Mouse (Mus musculus): ENCODE results near the gene Gpc6.

DNA sequence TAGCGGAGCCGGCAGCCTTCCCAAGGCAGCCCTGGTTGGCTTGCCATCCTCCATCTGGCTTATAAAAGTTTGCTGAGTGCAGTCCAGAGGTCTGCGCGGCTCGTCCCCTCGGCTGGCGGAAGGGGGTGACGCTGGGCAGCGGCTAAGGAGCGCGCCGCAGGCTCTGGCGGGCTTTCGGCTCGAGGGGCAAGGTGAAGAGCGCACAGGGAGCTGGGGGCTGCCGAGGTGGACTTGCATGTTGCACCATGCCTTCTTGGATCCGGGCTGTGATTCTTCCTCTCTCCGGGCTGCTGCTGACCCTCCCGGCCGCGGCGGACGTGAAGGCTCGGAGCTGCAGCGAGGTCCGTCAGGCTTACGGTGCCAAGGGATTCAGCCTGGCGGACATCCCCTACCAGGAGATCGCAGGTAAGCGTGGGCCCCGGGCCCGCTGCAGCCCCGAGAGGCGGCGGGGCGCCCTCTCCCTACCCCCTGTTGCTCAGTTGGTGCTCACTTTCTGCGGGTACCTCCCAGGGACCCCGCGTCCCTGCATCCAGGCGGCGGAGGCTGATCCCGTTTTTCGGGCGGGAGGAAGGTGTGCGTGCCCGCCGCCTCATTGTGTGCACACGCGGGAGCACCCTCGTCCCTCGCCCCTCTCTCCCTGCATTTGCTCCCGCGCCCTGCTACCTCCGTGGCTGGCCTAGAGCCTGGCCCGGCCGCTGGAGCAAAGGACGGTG lies 732 bp downstream of the Gpc6 start:
- TF ChIP-seq CTCF (IDR thresholded peaks at IDR 0.05; ENCODE audit: low read depth) (no peak), EP300 (optimal IDR thresholded peaks at IDR 0.05) (no peak)

All from stomach, postnatal 0 days (tissue).